Mouse (Mus musculus) heart, embryonic 10.5 days (tissue): ENCODE measurements around the gene Gm43638. TPM values are rescaled to one million over a fixed set of nuclear protein-coding genes. Genes with fewer than 3 reads are reported as not detected.
"Not testable (repeated sequence)": the region's sequence is repeated elsewhere in the genome, so short reads cannot be mapped to it uniquely, and the experiment has no call there.

Experiments
- DNase-seq: peaks from one replicate; pipeline ENCODE4 v3.0.0-alpha.2; 2017; ENCODE audit warnings: low spot score
- H3K27ac ChIP-seq: fragments of 300-500 bp; sonication (generic); 2 replicates; pipeline ENCODE4 v1.5.1; 2016; ENCODE audit warnings: mild to moderate bottlenecking
- H3K27me3 ChIP-seq: fragments of 300-500 bp; sonication (generic); 2 replicates; pipeline ENCODE4 v1.6.1; 2016; ENCODE audit warnings: mild to moderate bottlenecking; ENCODE audit not compliant: poor library complexity, insufficient read depth, severe bottlenecking
- H3K36me3 ChIP-seq: fragments of 300-500 bp; sonication (generic); 2 replicates; pipeline ENCODE4 v1.6.1; 2016; ENCODE audit warnings: mild to moderate bottlenecking, moderate library complexity
- H3K4me1 ChIP-seq: fragments of 300-500 bp; sonication (generic); 2 replicates; pipeline ENCODE4 v1.6.1; 2016; ENCODE audit warnings: mild to moderate bottlenecking
- H3K4me3 ChIP-seq: fragments of 300-500 bp; sonication (generic); 2 replicates; pipeline ENCODE4 v1.5.1; 2016; ENCODE audit warnings: mild to moderate bottlenecking, moderate library complexity
- H3K9me3 ChIP-seq: fragments of 300-500 bp; sonication (generic); 2 replicates; pipeline ENCODE4 v1.6.1; 2016; ENCODE audit warnings: mild to moderate bottlenecking, moderate library complexity
- WGBS: fragments of 180-500 bp; shearing (Covaris S2); methylation state at CpG from one replicate; pipeline ENCODE4 v1.1.7; 2016; 5-methylcytosine and 5-hydroxymethylcytosine counted together
- polyA plus RNA-seq: library from polyadenylated mRNA; unstranded; fragments of >200 nt; fragmentation: Nextera tagmentation; extraction: Ambion mirVana; gene quantifications from 2 replicates; pipeline ENCODE4 v1.2.1, GENCODE M21; 2016

The Gm43638 gene
- not detected in 2 replicates for polyA plus RNA-seq

DNA sequence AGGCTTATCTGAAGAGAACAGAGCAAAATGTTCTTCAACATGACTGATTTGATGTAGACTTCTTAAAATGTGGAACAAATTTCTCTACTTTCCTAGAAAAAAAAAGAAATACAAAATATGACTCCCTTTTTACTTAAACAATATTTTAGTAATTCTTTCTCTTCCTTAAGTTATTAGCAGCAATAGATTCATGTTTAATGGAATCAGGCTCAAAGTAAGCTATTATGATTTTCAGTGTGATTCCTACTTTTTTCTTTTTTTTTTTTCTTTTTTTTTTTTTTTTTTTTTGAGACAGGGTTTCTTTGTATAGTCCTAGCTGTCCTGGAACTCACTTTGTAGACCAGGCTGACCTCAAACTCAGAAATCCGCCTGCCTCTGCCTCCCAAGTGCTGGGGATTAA lies at the start of gene Gm43638:
Gene Gm43638, minus strand, starts transcription at position 101 of the 400 bp plus-strand sequence.
- 80% methylated on average over 1 of the region's 1 CpGs for WGBS
- not testable (repeated sequence) for H3K27me3 ChIP-seq, H3K36me3 ChIP-seq, H3K27ac ChIP-seq, H3K4me1 ChIP-seq, H3K9me3 ChIP-seq, DNase-seq, H3K4me3 ChIP-seq

- H3K4me3 ChIP-seq: no peak overlapping the region
- WGBS: 81% methylated on average over 4 of the region's 4 CpGs
- H3K9me3 ChIP-seq: no peaks in the 10 kb centered on the region
- H3K36me3 ChIP-seq: no peaks in the 10 kb centered on the region
- no peak overlapping the region for H3K27ac ChIP-seq
- H3K4me1 ChIP-seq: no peaks in the 10 kb centered on the region
- H3K27me3 ChIP-seq: no peaks in the 10 kb centered on the region
- DNase-seq: no peak
These were observed 49.5 kb upstream of the Gm43638 start for GRCm38 (mm10) chr5:87535994-87536644.

GRCm38 (mm10) chr5:87532288-87532687 lies 45.7 kb upstream of the Gm43638 start:
- WGBS: 60% methylated on average over 2 of the region's 2 CpGs
- Histone ChIP-seq H3K4me3 (no peak overlapping the region), H3K4me1 (no peaks in the 10 kb centered on the region), H3K27me3 (no peaks in the 10 kb centered on the region), H3K9me3 (no peaks in the 10 kb centered on the region), H3K36me3 (no peaks in the 10 kb centered on the region), H3K27ac (no peak overlapping the region)
- DNase-seq: no peak

GRCm38 (mm10) chr5:87523561-87523960 lies 37.0 kb upstream of the Gm43638 start:
- H3K4me1 ChIP-seq, H3K4me3 ChIP-seq, H3K27me3 ChIP-seq, DNase-seq, H3K9me3 ChIP-seq, H3K36me3 ChIP-seq, H3K27ac ChIP-seq: not testable (repeated sequence)
- 83% methylated on average over 2 of the region's 2 CpGs for WGBS

- no peaks in the 10 kb centered on the region for H3K9me3 ChIP-seq
- WGBS: 60% methylated on average over 4 of the region's 4 CpGs
- DNase-seq: no peak
- no peaks in the 10 kb centered on the region for H3K27me3 ChIP-seq
- H3K4me3 ChIP-seq: no peak overlapping the region
- H3K36me3 ChIP-seq: no peaks in the 10 kb centered on the region
- H3K4me1 ChIP-seq: no peaks in the 10 kb centered on the region
- H3K27ac ChIP-seq: no peak overlapping the region
These were observed 19.3 kb upstream of the Gm43638 start for GRCm38 (mm10) chr5:87505776-87506458.

DNA sequence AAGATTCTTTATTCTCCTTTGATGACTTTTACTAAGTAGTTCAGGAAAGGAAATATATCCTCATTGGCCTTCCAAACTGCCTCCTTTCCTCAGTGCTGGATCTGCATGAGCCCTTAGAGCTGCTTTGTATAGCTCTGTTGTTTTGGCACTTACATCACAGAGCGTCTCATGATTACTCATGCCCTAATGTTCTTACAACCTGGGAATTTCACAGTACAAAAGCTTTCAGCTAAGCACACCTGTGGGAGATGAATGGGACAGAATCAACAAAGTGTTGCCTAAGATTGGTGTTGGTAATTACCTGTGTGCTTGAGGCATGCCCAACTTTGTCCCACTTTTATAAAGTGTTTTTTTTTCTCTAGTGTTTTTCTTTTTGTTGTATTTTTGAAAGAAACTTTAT lies 16.1 kb upstream of the Gm43638 start:
- H3K9me3 ChIP-seq: no peaks in the 10 kb centered on the region
- H3K4me3 ChIP-seq: no peak overlapping the region
- no peak for DNase-seq
- no peaks in the 10 kb centered on the region for H3K4me1 ChIP-seq
- H3K36me3 ChIP-seq: no peaks in the 10 kb centered on the region
- no peaks in the 10 kb centered on the region for H3K27me3 ChIP-seq
- WGBS: 68% methylated on average over 1 of the region's 1 CpGs
- no peak overlapping the region for H3K27ac ChIP-seq

DNA sequence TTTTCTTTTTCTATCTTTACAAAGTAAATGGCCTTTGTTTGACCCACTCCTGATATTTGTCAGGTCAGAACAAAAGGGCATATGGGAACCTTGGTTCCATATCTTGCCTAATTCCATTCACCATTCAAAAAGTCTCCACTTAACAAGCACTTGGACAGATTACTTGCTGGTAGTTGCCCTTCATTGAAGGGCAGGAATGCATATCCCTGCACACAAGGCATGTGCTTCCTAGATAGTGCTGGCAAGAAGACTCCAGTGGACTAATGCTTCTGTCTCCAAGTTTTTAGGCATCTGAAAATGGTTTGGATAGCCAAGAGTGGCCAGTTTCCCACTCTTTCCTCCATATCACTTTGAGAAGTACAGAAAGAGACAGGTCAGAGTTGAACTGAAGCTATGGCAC lies 12.7 kb upstream of the Gm43638 start:
- H3K36me3 ChIP-seq: no peaks in the 10 kb centered on the region
- no peaks in the 10 kb centered on the region for H3K27me3 ChIP-seq
- DNase-seq: no peak
- H3K9me3 ChIP-seq: no peaks in the 10 kb centered on the region
- H3K27ac ChIP-seq: no peak overlapping the region
- H3K4me3 ChIP-seq: no peak overlapping the region
- no peaks in the 10 kb centered on the region for H3K4me1 ChIP-seq

DNA sequence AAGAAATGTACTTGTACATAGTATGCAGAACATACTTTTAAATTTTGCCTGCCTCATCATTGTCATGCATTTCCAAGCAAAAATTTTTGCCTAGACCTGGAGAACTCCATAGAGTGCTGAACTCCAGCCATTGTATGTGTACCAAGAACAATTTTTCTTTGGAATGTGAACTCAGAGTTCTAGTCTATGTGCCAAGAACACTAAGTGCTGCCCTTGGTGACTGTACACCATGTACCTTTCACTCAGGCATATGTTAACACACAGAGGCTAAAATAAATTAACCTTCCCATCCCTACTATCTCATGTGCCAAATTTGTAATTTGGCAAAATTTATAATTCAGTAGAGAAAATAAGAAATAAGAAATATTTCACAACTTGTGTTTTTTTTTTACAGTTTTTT lies 12.3 kb upstream of the Gm43638 start:
- no peak for DNase-seq
- no peaks in the 10 kb centered on the region for H3K9me3 ChIP-seq
- H3K4me1 ChIP-seq: no peaks in the 10 kb centered on the region
- H3K27ac ChIP-seq: no peak overlapping the region
- no peaks in the 10 kb centered on the region for H3K36me3 ChIP-seq
- H3K27me3 ChIP-seq: no peaks in the 10 kb centered on the region
- no peak overlapping the region for H3K4me3 ChIP-seq

DNA sequence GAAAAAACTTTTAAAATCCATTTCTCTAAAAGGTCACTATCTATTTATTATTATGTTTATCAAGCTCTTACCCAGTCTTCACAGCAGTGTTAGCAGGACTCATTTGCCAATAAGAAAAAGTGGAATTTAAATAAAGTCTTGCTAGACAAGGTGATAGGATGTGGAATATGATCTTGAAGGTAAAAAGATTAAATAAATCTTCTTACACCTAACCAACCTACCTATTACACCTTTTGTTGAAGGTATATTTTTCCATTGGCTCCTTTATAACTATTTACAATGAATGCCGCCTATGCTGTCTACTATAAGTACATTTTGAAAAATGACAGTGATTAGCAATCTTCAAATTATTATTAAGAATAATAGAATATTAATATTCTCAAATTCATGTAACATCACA lies 4.2 kb upstream of the Gm43638 start, which contains the start of gene Ugt2a1:
Gene Ugt2a1, minus strand, starts transcription at position 101 of the 400 bp plus-strand sequence.
- Histone ChIP-seq H3K9me3 (no peaks in the 10 kb centered on the region), H3K27me3 (no peaks in the 10 kb centered on the region)
- 80% methylated on average over 1 of the region's 1 CpGs for WGBS

GRCm38 (mm10) chr5:87482160-87482559 lies 4.4 kb downstream of the Gm43638 start, which contains the start of gene Ugt2a2:
Gene Ugt2a2 (minus strand): TSS chr5:87482260.
- Histone ChIP-seq H3K27me3 (no peaks in the 10 kb centered on the region), H3K4me1 (no peaks in the 10 kb centered on the region), H3K27ac (no peak within 1 kb of the TSS), H3K9me3 (no peaks in the 10 kb centered on the region), H3K4me3 (no peak within 1 kb of the TSS), H3K36me3 (no peaks in the 10 kb centered on the region)
- 78% methylated on average over 5 of the region's 5 CpGs for WGBS
- DNase-seq: no peak

More for the DNA sequence above, 4.2 kb upstream of the Gm43638 start, which contains the start of gene Ugt2a1:
- no peak within 1 kb of the TSS for H3K4me3 ChIP-seq
- H3K27ac ChIP-seq: no peak within 1 kb of the TSS
- no peak for DNase-seq
- H3K4me1 ChIP-seq: no peaks in the 10 kb centered on the region
- no peaks in the 10 kb centered on the region for H3K36me3 ChIP-seq

GRCm38 (mm10) chr5:87458810-87459209 lies 27.8 kb downstream of the Gm43638 start:
- no peaks in the 10 kb centered on the region for H3K4me1 ChIP-seq
- WGBS: 46% methylated on average over 1 of the region's 1 CpGs
- H3K36me3 ChIP-seq: no peaks in the 10 kb centered on the region

GRCm38 (mm10) chr5:87457701-87458100 lies 28.9 kb downstream of the Gm43638 start:
- no peaks in the 10 kb centered on the region for H3K27me3 ChIP-seq
- no peaks in the 10 kb centered on the region for H3K4me1 ChIP-seq
- H3K4me3 ChIP-seq: no peak overlapping the region
- H3K36me3 ChIP-seq: no peaks in the 10 kb centered on the region
- no peak overlapping the region for H3K27ac ChIP-seq
- DNase-seq: no peak
- H3K9me3 ChIP-seq: no peaks in the 10 kb centered on the region

More at GRCm38 (mm10) chr5:87458810-87459209, 27.8 kb downstream of the Gm43638 start:
- no peaks in the 10 kb centered on the region for H3K27me3 ChIP-seq
- DNase-seq: no peak
- H3K4me3 ChIP-seq: no peak overlapping the region
- H3K27ac ChIP-seq: no peak overlapping the region
- H3K9me3 ChIP-seq: no peaks in the 10 kb centered on the region

- WGBS: 86% methylated on average over 3 of the region's 3 CpGs
- Histone ChIP-seq H3K4me1 (no peaks in the 10 kb centered on the region), H3K4me3 (no peak overlapping the region), H3K27ac (no peak overlapping the region), H3K27me3 (no peaks in the 10 kb centered on the region), H3K9me3 (no peaks in the 10 kb centered on the region), H3K36me3 (no peaks in the 10 kb centered on the region)
- no peak for DNase-seq
These were observed 30.3 kb downstream of the Gm43638 start for GRCm38 (mm10) chr5:87456216-87456850.
